Mouse (Mus musculus) heart, postnatal 0 days (tissue): ENCODE measurements around the gene Zzef1. TPM values are rescaled to one million over a fixed set of nuclear protein-coding genes. Genes with fewer than 3 reads are reported as not detected.

Experiments used
- ATAC-seq: fragments of 200-750 bp; cut with Nextera tagmentation; 2 replicates; pipeline ENCODE4 v1.8.0; 2017; ENCODE audit warnings: low read depth, moderate number of reproducible peaks, moderate library complexity; ENCODE audit not compliant: insufficient read depth
- DNase-seq: peaks from one replicate; pipeline ENCODE4 v3.0.0-alpha.2; 2016; ENCODE audit warnings: low spot score
- H3K27ac ChIP-seq: fragments of 300-500 bp; sonication (generic); 2 replicates; pipeline ENCODE4 v1.5.1; 2014; ENCODE audit warnings: low read depth, mild to moderate bottlenecking
- H3K27me3 ChIP-seq: fragments of 300-500 bp; sonication (generic); 2 replicates; pipeline ENCODE4 v1.6.1; 2014; ENCODE audit warnings: low read length, mixed read lengths; ENCODE audit not compliant: control insufficient read depth, insufficient read depth
- H3K36me3 ChIP-seq: fragments of 300-500 bp; sonication (generic); replicated peaks from 2 replicates; pipeline ENCODE4 v1.6.1; 2014; ENCODE audit warnings: low read length, mixed read lengths; ENCODE audit not compliant: control insufficient read depth, insufficient read depth
- H3K4me1 ChIP-seq: fragments of 300-500 bp; sonication (generic); 2 replicates; pipeline ENCODE4 v1.6.1; 2014; ENCODE audit warnings: antibody characterized with exemption; ENCODE audit not compliant: control insufficient read depth, insufficient read depth
- H3K4me2 ChIP-seq: fragments of 300-500 bp; sonication (generic); 2 replicates; pipeline ENCODE4 v1.6.1; 2014; ENCODE audit warnings: low read depth, mild to moderate bottlenecking, low read length, moderate library complexity
- H3K4me3 ChIP-seq: fragments of 300-500 bp; sonication (generic); 2 replicates; pipeline ENCODE4 v1.5.1; 2014; ENCODE audit warnings: low read depth, low read length
- H3K9ac ChIP-seq: fragments of 300-500 bp; sonication (generic); replicated peaks from 2 replicates; pipeline ENCODE4 v1.6.1; 2014; ENCODE audit warnings: low read depth, low read length, mixed read lengths
- H3K9me3 ChIP-seq: fragments of 300-500 bp; sonication (generic); replicated peaks from 2 replicates; pipeline ENCODE4 v1.6.1; 2016; ENCODE audit warnings: low read length; ENCODE audit not compliant: control insufficient read depth
- CTCF ChIP-seq: IDR thresholded peaks from 2 replicates; pipeline ENCODE4 v1.5.1; 2016; ENCODE audit warnings: antibody characterized with exemption, control low read depth, low read depth
- EP300 ChIP-seq: IDR thresholded peaks from 2 replicates; pipeline ENCODE4 v1.6.1; 2016; ENCODE audit warnings: antibody characterized with exemption, low read depth
- WGBS: fragments of 180-500 bp; shearing (Covaris S2); extraction: QIAGEN DNeasy Blood & Tissue Kit; methylation state at CpG from one replicate; pipeline ENCODE4 v1.1.7; 2014; 5-methylcytosine and 5-hydroxymethylcytosine counted together
- polyA plus RNA-seq: library from polyadenylated mRNA; unstranded; fragments of >200 nt; fragmentation: Nextera tagmentation; extraction: Ambion mirVana; gene quantifications from 2 replicates; pipeline ENCODE4 v1.2.1, GENCODE M21; 2015
- total RNA-seq: library from RNA; depleted of rRNA; stranded (reverse); fragments of >200 nt; gene quantifications from 2 replicates; pipeline ENCODE4 v1.2.3, GENCODE M21; 2014; ENCODE audit warnings: low replicate concordance

The Zzef1 gene
- total and polyA plus RNA-seq, 2 experiments from 2014 or later = 5.2 to 43.2 TPM

GRCm38 (mm10) chr11:72854251-72854650 lies 58.2 kb downstream of the Zzef1 start:
- H3K4me2 ChIP-seq = no peak overlapping the region
- DNase-seq (no peak), ATAC-seq (no peak)
- no peak overlapping the region for H3K4me3 ChIP-seq
- peaks cover 71% of the 10 kb centered on the region for H3K36me3 ChIP-seq
- no peak overlapping the region for H3K9ac ChIP-seq
- TF ChIP-seq EP300 (no peak), CTCF (no peak)
- peaks cover 2% of the 10 kb centered on the region; the same call in 1 of the 2 replicates for H3K4me1 ChIP-seq
- H3K9me3 ChIP-seq = no peaks in the 10 kb centered on the region
- no peak overlapping the region for H3K27ac ChIP-seq
- WGBS = 82% methylated on average over 3 of the region's 3 CpGs
- H3K27me3 ChIP-seq = no peaks in the 10 kb centered on the region

- no peak overlapping the region for H3K4me3 ChIP-seq
- H3K9ac ChIP-seq = no peak overlapping the region
- H3K27ac ChIP-seq = no peak overlapping the region
- no peak for TF ChIP-seq EP300
- no peak for TF ChIP-seq CTCF
- no peaks in the 10 kb centered on the region for H3K9me3 ChIP-seq
- ATAC-seq = no peak
- H3K27me3 ChIP-seq = no peaks in the 10 kb centered on the region
- peaks cover 2% of the 10 kb centered on the region; the same call in 1 of the 2 replicates for H3K4me1 ChIP-seq
- no peak for DNase-seq
- peaks cover 84% of the 10 kb centered on the region for H3K36me3 ChIP-seq
- WGBS = 21% methylated on average over 2 of the region's 2 CpGs
- no peak overlapping the region for H3K4me2 ChIP-seq
Measured at GRCm38 (mm10) chr11:72856764-72857163, 60.7 kb downstream of the Zzef1 start.

- H3K27me3 ChIP-seq = no peaks in the 10 kb centered on the region
- 92% methylated on average over 3 of the region's 3 CpGs for WGBS
- no peak for ATAC-seq
- no peak overlapping the region for H3K9ac ChIP-seq
- H3K4me2 ChIP-seq = no peak overlapping the region
- no peak for DNase-seq
- H3K9me3 ChIP-seq = no peaks in the 10 kb centered on the region
- H3K4me3 ChIP-seq = no peak overlapping the region
- H3K4me1 ChIP-seq = no peaks in the 10 kb centered on the region
- TF ChIP-seq CTCF (no peak), EP300 (no peak)
- H3K27ac ChIP-seq = no peak overlapping the region
- peaks cover 77% of the 10 kb centered on the region for H3K36me3 ChIP-seq
Measured at GRCm38 (mm10) chr11:72861236-72861635, 65.2 kb downstream of the Zzef1 start.

GRCm38 (mm10) chr11:72866446-72866845 lies 70.4 kb downstream of the Zzef1 start:
- Histone ChIP-seq H3K4me3 (no peak overlapping the region), H3K9me3 (no peaks in the 10 kb centered on the region), H3K27ac (no peak overlapping the region), H3K4me2 (no peak overlapping the region), H3K27me3 (no peaks in the 10 kb centered on the region), H3K36me3 (peaks cover 75% of the 10 kb centered on the region), H3K9ac (no peak overlapping the region), H3K4me1 (no peaks in the 10 kb centered on the region)
- WGBS = 84% methylated on average over 7 of the region's 7 CpGs
- TF ChIP-seq EP300 = no peak
- no peak for TF ChIP-seq CTCF
- ATAC-seq (no peak), DNase-seq (no peak)

GRCm38 (mm10) chr11:72872061-72872460 lies 76.0 kb downstream of the Zzef1 start:
- H3K27ac ChIP-seq = no peak overlapping the region
- H3K4me3 ChIP-seq = no peak overlapping the region
- no peak for ATAC-seq
- peaks cover 78% of the 10 kb centered on the region for H3K36me3 ChIP-seq
- WGBS = 85% methylated on average over 1 of the region's 1 CpGs
- H3K4me1 ChIP-seq = no peaks in the 10 kb centered on the region
- H3K27me3 ChIP-seq = no peaks in the 10 kb centered on the region
- no peak for DNase-seq
- no peaks in the 10 kb centered on the region for H3K9me3 ChIP-seq
- no peak overlapping the region for H3K4me2 ChIP-seq
- H3K9ac ChIP-seq = no peak overlapping the region
- no peak for TF ChIP-seq CTCF
- no peak for TF ChIP-seq EP300

GRCm38 (mm10) chr11:72892623-72893022 lies 96.6 kb downstream of the Zzef1 start:
- peaks cover 74% of the 10 kb centered on the region for H3K36me3 ChIP-seq
- H3K4me3 ChIP-seq = no peak overlapping the region
- ATAC-seq = no peak
- no peaks in the 10 kb centered on the region for H3K27me3 ChIP-seq
- H3K9ac ChIP-seq = no peak overlapping the region
- DNase-seq = no peak
- TF ChIP-seq CTCF (no peak), EP300 (no peak)
- 70% methylated on average over 1 of the region's 1 CpGs for WGBS
- no peaks in the 10 kb centered on the region for H3K9me3 ChIP-seq
- H3K4me1 ChIP-seq = no peaks in the 10 kb centered on the region
- no peak overlapping the region for H3K4me2 ChIP-seq
- no peak overlapping the region for H3K27ac ChIP-seq
